Mouse (Mus musculus) spleen, adult 2 months (tissue): ENCODE measurements around the gene Ilkap.

Experiments
- CTCF ChIP-seq: fragments of 200-500 bp; IDR thresholded peaks from 2 replicates; pipeline ENCODE4 v1.5.1; 2011; ENCODE audit warnings: mild to moderate bottlenecking, inconsistent platforms; ENCODE audit not compliant: insufficient read depth, insufficient read length, insufficient replicate concordance; ENCODE audit errors: extremely low read depth
- POLR2A ChIP-seq: fragments of 200-500 bp; IDR thresholded peaks from 2 replicates; pipeline ENCODE4 v1.6.1; 2011; ENCODE audit warnings: low read depth, low read length, inconsistent platforms

GRCm38 (mm10) chr1:91446060-91446459 is 47.4 kb upstream of the Ilkap start:
- TF ChIP-seq CTCF (no peak), POLR2A (no peak)
